Mouse (Mus musculus): ENCODE measurements around the gene Utp15.
A peak's percentile ranks its signal among the peaks of the same experiment; 100 is the strongest.

Utp15 gene

GRCm38 (mm10) chr13:98245386-98245785 lies 17.5 kb downstream of the Utp15 start:
- DNase-seq = no peak

- no peak for DNase-seq
Measured at GRCm38 (mm10) chr13:98244571-98245350, 18.1 kb downstream of the Utp15 start.

GRCm38 (mm10) chr13:98241531-98242282 lies 21.1 kb downstream of the Utp15 start:
- no peak for DNase-seq

- DNase-seq = peak; percentile 47 to 54
Measured at GRCm38 (mm10) chr13:98239978-98240641, 22.7 kb downstream of the Utp15 start.

- no peak for DNase-seq
Measured at GRCm38 (mm10) chr13:98235451-98235850, 27.4 kb downstream of the Utp15 start.

GRCm38 (mm10) chr13:98230511-98230910 lies 32.3 kb downstream of the Utp15 start:
- no peak for DNase-seq

- no peak for DNase-seq
Measured at GRCm38 (mm10) chr13:98226225-98226624, 36.6 kb downstream of the Utp15 start.

- peak; percentile 5 to 24 for DNase-seq
Measured at GRCm38 (mm10) chr13:98222848-98223247, 40.0 kb downstream of the Utp15 start.

- DNase-seq = no peak
Measured at GRCm38 (mm10) chr13:98210137-98210536, 52.7 kb downstream of the Utp15 start.

- DNase-seq = no peak
Measured at GRCm38 (mm10) chr13:98208842-98209241, 54.0 kb downstream of the Utp15 start.

GRCm38 (mm10) chr13:98206546-98206870 lies 56.3 kb downstream of the Utp15 start:
- no peak for DNase-seq

GRCm38 (mm10) chr13:98205771-98206545 lies 56.9 kb downstream of the Utp15 start, which contains the start of gene Arhgef28:
TSS of gene Arhgef28 (minus strand) at chr13:98206439.
- DNase-seq = peak; percentile 78 to 87

- DNase-seq = no peak
Measured at GRCm38 (mm10) chr13:98205111-98205510, 57.7 kb downstream of the Utp15 start.

GRCm38 (mm10) chr13:98204371-98204770 lies 58.5 kb downstream of the Utp15 start:
- DNase-seq = peak; percentile 10 to 40

- DNase-seq = no peak
Measured at GRCm38 (mm10) chr13:98201436-98201835, 61.4 kb downstream of the Utp15 start.

All from lung, adult 18-20 months (tissue).